Mouse (Mus musculus): ENCODE measurements at regions not wholly inside any gene's neighbourhood (a gene's known extent, or its start where the extent isn't known, plus 50 kb on each side); places are given as distances from the start of the nearest gene placed in this dataset.

DNA sequence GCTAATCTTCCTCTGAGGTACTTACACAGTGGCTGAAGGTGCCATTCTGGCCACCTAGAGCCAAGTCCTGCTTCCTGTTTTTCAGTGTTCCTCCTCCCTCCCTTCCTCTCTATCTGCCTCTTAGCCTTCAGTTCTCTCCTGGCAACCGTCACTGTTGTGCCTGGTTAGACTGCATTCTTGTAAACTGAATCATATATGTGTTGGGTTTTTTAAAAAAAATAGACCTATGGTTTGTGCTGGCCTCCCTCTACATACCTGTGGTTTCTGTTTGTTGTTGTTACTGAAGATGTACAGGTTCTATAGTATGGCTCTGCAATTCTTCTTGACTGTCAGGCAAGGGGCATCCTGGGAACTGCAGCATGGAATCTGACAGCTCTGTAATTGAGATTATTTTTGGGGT, 112.5 kb upstream of the Lhx5 start:
- DNase-seq, result no peak

GRCm38 (mm10) chr5:120322031-120322731, 109.3 kb upstream of the Lhx5 start:
- no peak for DNase-seq

DNA sequence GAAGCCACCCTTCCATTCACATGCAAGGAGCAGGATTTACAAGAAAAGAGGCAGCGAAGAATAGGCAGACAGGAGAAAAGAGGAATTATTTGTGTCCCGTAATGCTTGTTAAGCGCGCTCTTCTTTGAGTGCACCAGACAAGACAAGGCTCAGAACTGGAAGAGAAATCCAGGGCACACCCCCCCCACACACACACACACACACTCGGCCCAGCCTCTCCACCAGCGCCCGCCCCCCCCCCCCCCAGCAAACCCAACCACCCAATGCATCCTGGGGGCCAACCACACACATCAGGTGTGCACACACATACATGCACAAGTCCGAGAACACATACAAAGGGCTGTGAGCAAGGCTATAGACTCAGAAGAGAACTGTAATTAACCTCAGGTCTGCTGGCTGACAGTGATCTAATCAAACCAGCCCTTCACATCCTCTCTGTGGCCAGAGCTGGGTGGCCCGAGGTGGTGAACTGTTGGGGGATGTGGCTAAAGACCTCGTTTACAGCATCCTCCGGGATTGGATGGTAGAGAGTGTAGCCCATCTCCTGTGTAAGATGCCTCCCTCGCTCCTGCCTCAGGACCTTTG, 108.7 kb upstream of the Lhx5 start:
- DNase-seq, result no peak

- no peak for DNase-seq
These were observed 107.4 kb upstream of the Lhx5 start for GRCm38 (mm10) chr5:120324111-120324510.

- DNase-seq, result no peak
These were observed 106.1 kb upstream of the Lhx5 start for GRCm38 (mm10) chr5:120325386-120325910.

- DNase-seq, result no peak
These were observed 99.5 kb upstream of the Lhx5 start for GRCm38 (mm10) chr5:120332030-120332429.

- peak; percentile 62 for DNase-seq
These were observed 92.3 kb upstream of the Lhx5 start for GRCm38 (mm10) chr5:120339162-120339561.

GRCm38 (mm10) chr5:120340696-120341231, 90.7 kb upstream of the Lhx5 start:
- DNase-seq, result peak; percentile 46

DNA sequence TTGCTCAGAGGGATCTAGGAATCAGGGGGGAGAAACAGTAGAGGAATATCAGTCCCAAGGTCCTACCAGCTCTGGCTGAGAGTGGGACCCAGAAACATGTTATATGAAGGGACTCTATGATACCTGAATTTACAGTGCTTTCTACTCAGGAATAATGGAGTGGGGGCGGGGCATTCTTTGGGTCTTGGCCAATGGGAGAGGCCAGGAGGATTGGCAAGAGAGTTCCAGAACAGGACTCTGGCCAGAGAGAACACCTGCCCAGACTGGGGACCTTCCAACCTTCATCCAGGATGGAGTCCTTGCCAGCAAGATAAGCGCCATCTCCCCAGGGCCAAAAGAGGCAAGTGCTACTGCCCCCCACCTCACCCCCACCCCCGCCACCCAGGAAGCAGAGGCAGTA, 81.0 kb upstream of the Lhx5 start:
- DNase-seq, result no peak

GRCm38 (mm10) chr5:120351827-120352226, 79.7 kb upstream of the Lhx5 start:
- no peak for DNase-seq

DNA sequence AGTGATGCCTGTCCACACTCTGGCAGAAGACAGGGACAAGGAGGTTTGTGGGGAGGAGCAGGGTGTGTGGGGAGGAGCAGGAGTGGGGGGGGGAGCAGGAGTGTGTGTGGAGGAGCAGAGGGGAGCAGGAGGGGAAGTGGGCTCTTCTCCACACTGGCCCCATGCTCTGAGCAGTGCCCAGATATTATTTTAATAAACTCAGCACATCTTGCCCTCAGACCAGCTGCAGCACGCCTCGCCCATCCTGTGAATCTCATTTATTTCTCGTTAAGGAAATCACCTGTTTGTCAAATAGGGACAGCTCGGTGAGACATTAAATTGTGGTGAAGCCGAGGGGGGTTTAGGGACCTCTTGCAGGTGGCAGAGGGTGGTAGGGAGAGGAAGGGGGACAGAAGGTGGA, 77.8 kb upstream of the Lhx5 start:
- no peak for DNase-seq

DNA sequence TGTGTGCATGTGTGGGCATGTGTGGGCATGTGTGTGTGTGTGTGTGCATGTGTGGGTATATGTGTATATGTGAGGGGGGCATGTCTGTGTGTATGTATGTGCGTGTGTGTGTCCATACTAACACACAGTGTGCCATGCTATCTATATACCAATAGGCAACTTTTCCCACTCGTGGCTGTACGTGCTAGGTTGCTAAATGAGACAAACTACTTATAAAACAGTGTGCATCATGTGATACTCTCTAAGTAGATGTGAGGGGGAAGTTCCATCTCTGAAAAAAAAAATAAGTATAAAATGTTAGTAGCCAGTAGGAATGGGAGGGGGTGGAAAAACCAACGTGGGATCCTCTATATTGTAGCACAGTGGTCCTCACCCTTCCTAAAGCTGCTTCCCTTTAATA, 74.5 kb upstream of the Lhx5 start:
- no peak for DNase-seq

DNA sequence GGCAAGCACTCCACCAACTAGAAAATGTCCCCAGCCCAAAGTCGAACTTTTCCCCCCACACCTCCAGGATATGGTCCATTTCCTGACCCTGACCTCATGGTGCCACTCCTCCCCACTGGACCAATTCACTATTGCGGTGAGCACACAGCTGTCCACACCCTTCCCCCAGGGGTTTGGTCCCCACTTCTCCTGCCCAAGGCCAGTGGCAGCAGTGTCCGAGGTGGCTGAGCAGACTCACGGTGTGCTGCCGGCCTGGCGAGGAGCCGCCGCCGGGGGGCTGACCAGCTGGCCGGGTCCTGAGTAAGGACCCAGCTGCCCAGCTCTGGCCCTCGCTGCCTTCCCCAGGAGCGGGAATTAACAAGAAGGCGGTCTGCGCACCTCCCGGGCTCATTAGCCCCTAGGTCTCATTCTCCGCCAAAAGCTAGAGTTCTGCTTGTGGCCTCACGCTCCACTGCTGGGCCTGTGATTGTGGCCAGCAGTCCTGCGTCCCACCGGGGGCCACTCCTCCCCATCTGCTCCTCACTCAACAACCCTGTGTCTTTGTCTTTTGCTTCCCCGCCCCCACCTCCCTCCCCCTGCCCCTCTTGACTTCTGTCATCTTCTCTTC, 73.3 kb upstream of the Lhx5 start:
- DNase-seq, result no peak

DNA sequence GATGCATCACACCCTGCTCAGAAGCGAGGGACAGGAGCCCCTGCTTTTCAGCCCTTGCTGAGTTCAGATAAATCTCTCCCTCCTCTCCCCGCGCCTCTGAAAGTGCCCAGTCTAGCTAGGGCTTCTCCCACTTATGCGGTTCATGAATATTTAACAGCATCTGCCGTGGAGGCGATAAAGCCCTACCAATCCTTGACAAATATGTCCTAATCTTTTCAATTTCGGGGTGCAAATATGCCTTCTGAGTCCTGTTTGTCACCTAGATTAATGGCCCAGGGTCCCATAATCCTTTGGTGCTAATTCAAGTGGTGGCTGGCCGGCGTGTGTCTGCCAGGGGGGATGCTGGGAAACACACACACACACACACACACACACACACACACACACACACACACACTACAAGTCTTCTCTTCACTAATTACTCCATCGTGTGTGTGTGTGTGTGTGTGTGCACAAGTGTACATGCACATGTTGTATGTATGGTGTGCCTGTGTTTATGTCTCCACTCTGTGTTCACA, 65.5 kb upstream of the Lhx5 start:
- DNase-seq, result no peak

- DNase-seq, result no peak
These were observed 62.7 kb upstream of the Lhx5 start for GRCm38 (mm10) chr5:120368797-120369196.

- no peak for DNase-seq
These were observed 60.2 kb upstream of the Lhx5 start for GRCm38 (mm10) chr5:120371176-120371819.

GRCm38 (mm10) chr5:120373426-120373825, 58.1 kb upstream of the Lhx5 start:
- no peak for DNase-seq

Data from cerebellum, adult 9-11 months (tissue).